Mouse (Mus musculus) ovary, adult 18-20 months (tissue): ENCODE measurements around the gene Fhl5.
"Not testable (repeated sequence)": the region's sequence is repeated elsewhere in the genome, so short reads cannot be mapped to it uniquely, and the experiment has no call there.

Source experiments
- DNase-seq: peaks from one replicate; pipeline ENCODE4 v3.0.0; 2022; ENCODE audit warnings: low spot score, mixed read lengths

Gene Fhl5

GRCm38 (mm10) chr4:25242776-25243175, at the start of gene Fhl5:
Gene Fhl5 (minus strand): TSS chr4:25242876.
- DNase-seq, result no peak

GRCm38 (mm10) chr4:25285002-25285401, 42.3 kb upstream of the Fhl5 start:
- DNase-seq, result not testable (repeated sequence)

- peak; percentile 93 for DNase-seq
These were observed 39.0 kb upstream of the Fhl5 start, which contains the start of gene Ufl1 for GRCm38 (mm10) chr4:25281671-25282038. Gene Ufl1 (minus strand): TSS chr4:25281821.

- DNase-seq, result no peak
These were observed 38.4 kb upstream of the Fhl5 start for GRCm38 (mm10) chr4:25280938-25281670.

GRCm38 (mm10) chr4:25272861-25273627, 30.4 kb upstream of the Fhl5 start:
- no peak for DNase-seq

- DNase-seq, result no peak
These were observed 29.2 kb upstream of the Fhl5 start for GRCm38 (mm10) chr4:25271926-25272325.

GRCm38 (mm10) chr4:25267144-25267543, 24.5 kb upstream of the Fhl5 start:
- no peak for DNase-seq

- no peak for DNase-seq
These were observed 15.2 kb upstream of the Fhl5 start for GRCm38 (mm10) chr4:25257822-25258398.

GRCm38 (mm10) chr4:25235663-25236062, 7.0 kb downstream of the Fhl5 start:
- DNase-seq, result not testable (repeated sequence)

GRCm38 (mm10) chr4:25233767-25234166, 8.9 kb downstream of the Fhl5 start:
- DNase-seq, result not testable (repeated sequence)

GRCm38 (mm10) chr4:25232546-25232945, 10.1 kb downstream of the Fhl5 start:
- DNase-seq, result no peak

GRCm38 (mm10) chr4:25227527-25227926, 15.1 kb downstream of the Fhl5 start:
- no peak for DNase-seq

GRCm38 (mm10) chr4:25221927-25222326, 20.7 kb downstream of the Fhl5 start:
- no peak for DNase-seq

- DNase-seq, result no peak
These were observed 29.2 kb downstream of the Fhl5 start for GRCm38 (mm10) chr4:25213451-25213850.

GRCm38 (mm10) chr4:25206166-25206565, 36.5 kb downstream of the Fhl5 start:
- DNase-seq, result no peak

- no peak for DNase-seq
These were observed 45.4 kb downstream of the Fhl5 start for GRCm38 (mm10) chr4:25197310-25197709.

- DNase-seq, result no peak
These were observed 63.0 kb downstream of the Fhl5 start for GRCm38 (mm10) chr4:25179617-25180208.
